Mouse (Mus musculus) splenic B cell, adult 2 months (primary cell): ENCODE data around the gene Scube1.

Experiments
- DNase-seq: peaks from one replicate; pipeline ENCODE4 v3.0.0-alpha.2; 2011; ENCODE audit warnings: low read depth, low spot score
- H3K27me3 ChIP-seq: 2 replicates; pipeline ENCODE4 v1.6.1; 2012; ENCODE audit warnings: mild to moderate bottlenecking, low read length, moderate library complexity, mixed read lengths; ENCODE audit not compliant: control insufficient read depth, poor library complexity, insufficient read depth, severe bottlenecking
- H3K36me3 ChIP-seq: 2 replicates; pipeline ENCODE4 v1.6.1; 2012; ENCODE audit warnings: mild to moderate bottlenecking, low read length, moderate library complexity, mixed read lengths; ENCODE audit not compliant: control insufficient read depth, poor library complexity, insufficient read depth, severe bottlenecking

Scube1 gene

DNA sequence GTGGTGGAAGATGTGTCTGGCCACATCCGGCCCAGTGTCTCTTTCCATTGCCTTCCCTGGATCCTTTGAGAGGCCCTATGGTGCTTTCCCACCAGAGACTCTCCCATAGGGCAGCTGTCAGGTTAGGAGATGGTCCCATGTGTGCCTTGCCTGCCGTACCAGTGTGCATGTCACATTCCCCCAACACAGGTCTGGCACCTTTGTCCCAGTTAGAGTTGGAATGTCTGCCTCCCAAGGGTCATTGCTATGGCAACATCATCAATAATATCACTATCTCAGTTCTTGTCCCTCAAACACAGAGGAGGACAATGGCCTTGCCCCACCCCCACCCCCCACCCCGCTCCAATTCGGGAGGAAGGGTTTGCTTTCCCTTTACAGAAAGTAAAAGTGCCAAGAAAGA, 61.8 kb downstream of the Scube1 start:
- DNase-seq = no peak
- no peaks in the 10 kb centered on the region for H3K36me3 ChIP-seq
- no peaks in the 10 kb centered on the region for H3K27me3 ChIP-seq

DNA sequence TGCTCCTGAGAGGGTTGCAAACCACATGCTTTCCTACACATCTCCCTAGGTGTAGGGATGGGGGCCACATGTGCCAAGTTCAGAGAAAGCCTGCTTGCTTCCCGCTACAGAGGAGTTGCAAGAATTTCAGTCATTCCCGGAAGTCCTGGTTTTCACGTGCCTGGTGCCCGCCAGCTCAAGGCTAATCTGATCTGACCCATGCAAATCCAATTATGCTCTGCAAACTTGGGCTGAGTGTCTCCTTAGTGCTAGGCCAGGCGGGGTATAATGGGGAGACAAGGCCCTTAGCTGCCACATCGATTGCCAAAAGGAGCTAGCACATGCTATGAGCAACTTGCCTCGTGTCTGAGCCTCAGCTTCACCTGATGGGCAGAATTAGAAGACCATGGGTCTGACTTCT, 62.7 kb downstream of the Scube1 start:
- H3K27me3 ChIP-seq = no peaks in the 10 kb centered on the region

DNA sequence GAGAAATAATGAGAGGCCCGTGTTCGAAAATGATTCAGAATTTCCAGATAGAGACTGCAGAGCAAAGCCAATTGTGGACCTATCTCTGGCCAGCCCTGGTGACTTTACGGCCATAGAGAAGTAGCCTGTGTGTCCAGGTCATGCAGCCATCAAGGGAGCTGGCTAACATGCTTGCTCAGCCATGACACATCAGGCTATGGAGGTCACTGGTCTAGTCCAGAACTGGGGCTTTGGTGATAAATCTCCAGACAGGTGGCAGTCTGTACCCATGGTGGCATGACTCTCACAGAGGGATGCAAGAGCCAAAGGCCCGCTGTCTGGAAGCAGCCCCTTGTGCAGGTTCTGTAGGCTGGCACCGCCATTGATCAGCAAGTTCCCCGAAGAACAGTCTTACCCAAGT, 82.3 kb downstream of the Scube1 start:
- no peak for DNase-seq
- no peaks in the 10 kb centered on the region for H3K36me3 ChIP-seq
- no peaks in the 10 kb centered on the region for H3K27me3 ChIP-seq

More for the DNA sequence above, 62.7 kb downstream of the Scube1 start:
- no peaks in the 10 kb centered on the region for H3K36me3 ChIP-seq
- DNase-seq = no peak

DNA sequence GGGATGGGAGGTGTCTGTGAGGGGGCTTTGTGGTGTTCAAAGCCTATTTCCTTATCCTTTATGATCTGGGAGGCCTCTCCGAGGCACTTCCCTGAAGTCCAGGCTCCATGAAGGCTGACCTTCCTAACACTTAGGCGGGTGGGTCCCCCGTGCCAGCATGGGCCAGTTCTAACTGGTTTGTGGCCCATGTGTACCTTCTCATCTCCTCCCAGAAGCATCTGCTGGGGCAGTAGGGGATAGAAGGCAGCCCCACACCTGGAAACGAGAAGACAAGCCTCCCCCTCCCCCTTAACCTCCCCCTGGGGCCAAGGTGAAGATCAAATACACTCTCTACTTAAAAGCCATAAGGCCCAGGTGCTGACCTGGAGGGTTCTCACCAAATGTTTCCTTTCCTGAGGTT, 84.6 kb downstream of the Scube1 start:
- no peak for DNase-seq
- H3K27me3 ChIP-seq = no peaks in the 10 kb centered on the region
- H3K36me3 ChIP-seq = no peaks in the 10 kb centered on the region

DNA sequence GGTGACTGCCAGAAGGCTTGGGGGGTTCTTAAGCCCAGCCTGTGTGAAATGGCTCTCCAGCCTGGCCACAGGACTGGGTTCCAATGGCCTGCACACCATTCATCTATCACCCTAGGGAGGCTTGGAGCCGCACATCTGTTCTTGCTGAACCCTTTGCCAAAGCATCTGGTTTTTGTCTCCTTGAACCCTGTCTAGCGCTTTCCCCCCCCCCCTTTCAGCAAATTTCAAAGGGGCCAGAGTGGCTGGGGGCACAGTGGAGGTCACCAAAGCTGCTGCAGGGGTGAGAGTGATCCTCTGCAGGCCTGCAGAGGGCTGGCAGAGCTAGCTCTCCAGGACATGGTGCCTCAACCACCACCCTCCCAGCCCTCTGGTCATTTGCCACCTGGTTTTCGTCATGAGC, 85.7 kb downstream of the Scube1 start:
- no peaks in the 10 kb centered on the region for H3K36me3 ChIP-seq
- H3K27me3 ChIP-seq = no peaks in the 10 kb centered on the region
- no peak for DNase-seq

DNA sequence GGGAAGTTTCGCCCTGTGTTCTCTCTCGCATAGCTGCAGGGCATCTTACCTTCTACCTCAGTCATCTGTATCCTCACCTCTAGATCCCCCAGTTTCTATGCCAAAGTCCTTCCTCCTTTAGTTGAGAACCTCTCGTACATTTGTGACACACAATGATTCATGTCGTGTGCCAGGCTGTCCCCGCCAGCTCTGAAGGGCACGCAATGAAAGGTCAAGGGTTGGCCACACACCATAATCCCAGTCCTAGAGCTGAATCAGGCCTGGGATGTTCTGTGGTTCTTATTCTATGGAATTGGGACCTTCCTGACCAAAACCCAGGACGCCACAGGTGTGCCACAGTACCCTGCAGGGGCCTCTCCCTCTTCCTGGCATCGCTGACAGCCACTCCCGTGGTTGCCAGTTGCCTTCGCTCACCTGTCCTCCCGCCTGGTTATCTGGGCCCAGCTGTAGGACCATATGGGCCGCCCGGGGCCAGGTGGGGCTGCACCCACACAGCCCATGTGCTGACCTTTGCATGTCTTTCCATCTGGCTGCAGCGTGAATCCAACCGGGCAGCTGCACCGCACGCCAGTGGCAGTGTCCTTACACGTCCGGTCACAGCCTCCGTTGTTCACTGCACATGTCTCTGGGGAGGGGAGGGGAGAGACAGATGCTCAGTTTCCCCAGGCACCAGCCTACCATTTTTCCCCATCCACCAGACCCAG, 86.5 kb downstream of the Scube1 start:
- H3K27me3 ChIP-seq = no peaks in the 10 kb centered on the region

DNA sequence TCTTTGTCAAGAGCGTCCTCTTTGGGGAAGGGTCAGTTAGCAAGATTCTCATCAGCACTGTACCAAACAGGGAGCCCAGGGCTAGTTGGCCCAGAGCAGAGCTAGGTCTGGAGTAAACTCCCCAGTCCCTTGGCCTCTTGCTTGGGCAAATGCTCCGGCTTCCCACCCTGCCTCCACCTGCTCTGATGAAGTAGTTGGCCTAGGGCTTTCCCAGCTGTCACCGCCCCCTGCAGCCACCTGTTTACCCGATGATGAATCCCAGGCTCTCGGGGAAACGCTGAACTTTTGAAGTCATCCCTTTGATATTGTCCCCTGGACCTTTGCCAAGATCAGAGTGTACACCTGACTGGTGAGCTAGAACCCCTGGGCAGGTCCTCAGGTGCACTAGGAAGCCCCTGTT, 88.1 kb downstream of the Scube1 start:
- DNase-seq = no peak
- Histone ChIP-seq H3K36me3 (no peaks in the 10 kb centered on the region), H3K27me3 (no peaks in the 10 kb centered on the region)

More for the DNA sequence above, 86.5 kb downstream of the Scube1 start:
- H3K36me3 ChIP-seq = no peaks in the 10 kb centered on the region
- DNase-seq = no peak

DNA sequence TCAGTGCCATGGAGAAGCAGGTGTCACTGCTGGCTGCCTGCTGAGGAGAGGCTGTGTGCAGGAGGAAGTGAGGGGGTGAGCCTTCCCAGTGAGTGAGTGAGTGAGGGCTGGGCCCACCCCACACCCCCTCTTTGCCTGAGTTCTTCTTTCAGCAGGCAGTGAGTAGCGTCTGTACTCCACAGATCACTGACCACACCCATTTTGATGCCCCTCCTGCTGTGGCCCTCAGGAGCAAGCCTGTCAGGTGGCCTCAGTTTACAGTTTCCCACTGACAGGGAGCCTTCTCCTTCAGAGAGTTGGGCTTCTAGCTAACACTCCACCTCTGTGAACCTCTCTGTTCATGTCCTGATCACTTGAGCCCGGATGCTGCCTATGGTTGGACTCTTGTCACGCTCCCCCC, 89.6 kb downstream of the Scube1 start:
- Histone ChIP-seq H3K27me3 (no peaks in the 10 kb centered on the region), H3K36me3 (no peaks in the 10 kb centered on the region)
- no peak for DNase-seq

DNA sequence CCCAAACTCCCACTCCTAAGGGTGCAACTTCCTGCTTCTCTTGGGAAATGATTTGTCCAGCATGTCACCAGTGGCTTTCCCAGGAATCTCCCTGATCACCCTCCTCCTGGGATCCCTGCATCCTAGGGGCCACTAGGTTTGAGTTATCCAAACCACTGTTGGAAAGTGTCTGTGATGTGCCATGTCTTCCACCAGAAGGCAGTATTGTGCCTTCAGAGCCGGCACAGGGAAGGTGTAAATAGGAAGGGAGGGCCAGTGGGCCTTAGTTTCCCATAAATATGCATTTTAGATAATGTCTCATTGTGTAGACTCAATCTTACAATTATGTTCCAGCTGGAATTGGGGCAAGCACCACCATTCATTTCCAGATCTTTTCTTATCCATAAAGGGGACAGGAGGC, 90.7 kb downstream of the Scube1 start:
- H3K36me3 ChIP-seq = no peaks in the 10 kb centered on the region
- H3K27me3 ChIP-seq = no peaks in the 10 kb centered on the region
- no peak for DNase-seq

DNA sequence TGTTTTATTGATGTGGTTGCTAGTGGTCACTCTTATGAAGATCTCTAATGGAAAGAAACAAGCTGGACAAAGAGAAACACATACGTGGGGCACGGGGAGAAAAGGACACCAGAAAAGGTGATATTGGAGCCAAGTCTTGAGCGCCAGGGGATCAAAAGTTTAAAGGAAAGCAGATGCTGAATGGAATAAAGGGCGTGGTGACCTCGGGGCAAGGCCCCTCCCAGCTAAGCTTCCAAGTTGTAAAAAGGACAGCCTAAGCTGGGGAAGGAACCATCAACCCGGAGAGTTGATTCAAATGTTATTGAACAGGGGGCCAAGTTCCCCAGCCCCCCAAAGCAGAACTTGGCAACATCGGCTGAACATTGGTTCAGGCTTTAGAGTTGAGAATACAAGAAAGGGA, 93.8 kb downstream of the Scube1 start:
- DNase-seq = no peak
- H3K36me3 ChIP-seq = no peaks in the 10 kb centered on the region

DNA sequence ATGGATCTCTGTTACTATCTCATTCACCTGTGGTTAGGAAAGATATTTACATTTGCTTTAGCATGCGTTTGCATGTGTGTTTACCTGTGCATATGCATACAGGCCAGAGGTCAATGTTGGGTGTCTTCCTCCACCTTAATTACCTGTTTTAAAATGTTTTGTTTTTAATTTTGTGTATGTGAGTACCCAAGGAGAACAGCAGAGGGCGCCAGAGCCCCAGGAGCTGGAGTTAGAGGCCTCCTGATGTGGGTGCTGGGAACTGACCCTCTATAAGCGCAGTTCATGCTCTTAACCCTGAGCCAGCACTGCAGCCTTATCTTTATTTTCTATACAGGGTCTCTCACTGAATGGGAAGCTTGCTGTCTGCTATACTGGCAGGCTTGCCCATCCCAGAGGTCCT, 95.1 kb downstream of the Scube1 start:
- Histone ChIP-seq H3K36me3 (no peaks in the 10 kb centered on the region), H3K27me3 (no peaks in the 10 kb centered on the region)
- DNase-seq = no peak

More for the DNA sequence above, 93.8 kb downstream of the Scube1 start:
- no peaks in the 10 kb centered on the region for H3K27me3 ChIP-seq

DNA sequence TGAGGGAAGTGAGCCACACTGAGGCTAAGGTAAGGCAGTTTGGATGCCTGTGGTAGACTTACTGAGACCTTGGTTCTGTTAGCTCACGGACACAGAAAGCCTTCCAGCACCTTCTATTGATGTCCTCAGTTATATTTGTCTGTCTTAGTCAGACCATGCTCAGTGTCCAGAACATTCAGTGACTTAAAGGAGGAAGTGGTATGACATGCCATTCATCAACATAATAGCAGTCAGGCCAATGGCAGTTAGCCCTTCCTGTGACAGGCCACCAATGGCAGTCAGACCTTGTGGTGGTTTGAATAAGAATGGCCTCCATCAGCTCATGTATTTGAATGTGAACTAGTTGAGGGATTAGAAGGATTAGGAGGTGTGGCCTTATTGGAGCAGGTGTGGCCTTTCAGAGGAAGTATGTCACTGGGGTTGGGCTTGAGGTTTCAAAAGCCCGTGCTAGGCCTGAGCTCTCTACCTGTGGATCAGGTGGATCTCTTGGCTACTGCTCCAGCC, 98.6 kb downstream of the Scube1 start:
- no peak for DNase-seq
- Histone ChIP-seq H3K36me3 (no peaks in the 10 kb centered on the region), H3K27me3 (no peaks in the 10 kb centered on the region)

DNA sequence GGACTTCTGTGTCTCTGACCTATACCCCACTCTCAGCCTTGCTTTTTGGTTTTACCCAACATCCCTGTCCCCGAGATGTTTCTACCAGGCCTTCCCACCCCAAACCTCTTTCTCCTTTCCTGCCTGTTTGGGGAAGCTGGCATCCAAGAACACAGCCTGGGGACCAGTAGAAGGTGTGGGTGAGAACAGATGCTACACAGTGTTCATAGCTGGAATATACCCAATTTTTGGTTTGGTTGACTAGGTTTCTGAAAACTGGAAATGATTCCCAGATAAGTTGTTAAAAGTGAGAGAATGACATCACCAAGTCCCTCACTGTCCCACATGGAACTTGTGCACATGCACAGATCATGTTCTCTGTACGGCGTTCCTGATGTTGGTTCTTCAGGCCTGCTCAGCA, 109.6 kb downstream of the Scube1 start:
- Histone ChIP-seq H3K27me3 (no peaks in the 10 kb centered on the region), H3K36me3 (no peaks in the 10 kb centered on the region)
- DNase-seq = no peak

DNA sequence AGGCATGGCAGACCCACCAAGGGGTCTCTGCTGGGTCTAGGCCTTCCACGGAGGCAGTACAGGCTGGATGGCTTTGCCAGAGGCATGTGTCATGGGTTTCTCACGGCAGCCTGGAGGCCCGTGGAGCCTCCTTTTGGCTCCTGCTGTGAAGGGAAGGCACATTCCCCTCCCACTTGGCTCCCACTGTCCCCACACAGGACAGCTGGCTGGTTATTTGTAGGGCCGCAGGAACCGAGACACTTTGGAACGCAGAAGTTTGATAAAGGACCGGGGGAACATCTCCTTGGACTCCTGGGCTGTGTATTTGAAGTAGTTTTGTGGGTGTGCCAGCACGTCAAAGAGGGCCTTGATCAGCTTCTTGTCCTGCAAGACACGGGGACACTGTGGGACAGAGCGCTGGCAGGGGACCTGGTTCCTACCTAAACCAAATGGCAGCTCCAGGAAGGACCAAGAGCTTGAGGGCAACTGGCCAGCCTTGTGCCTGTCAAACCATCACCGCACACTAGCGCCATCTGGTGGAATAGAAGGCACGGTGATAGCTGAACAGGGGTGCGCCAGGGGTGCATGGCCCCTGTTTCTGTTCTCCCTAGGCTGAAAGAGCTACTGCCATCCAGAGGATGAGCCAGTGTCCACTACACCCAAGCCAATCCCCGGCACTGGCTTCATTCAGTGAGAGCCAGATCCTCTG, 117.6 kb downstream of the Scube1 start:
- DNase-seq = peak; percentile 87
- Histone ChIP-seq H3K27me3 (no peaks in the 10 kb centered on the region), H3K36me3 (no peaks in the 10 kb centered on the region)

DNA sequence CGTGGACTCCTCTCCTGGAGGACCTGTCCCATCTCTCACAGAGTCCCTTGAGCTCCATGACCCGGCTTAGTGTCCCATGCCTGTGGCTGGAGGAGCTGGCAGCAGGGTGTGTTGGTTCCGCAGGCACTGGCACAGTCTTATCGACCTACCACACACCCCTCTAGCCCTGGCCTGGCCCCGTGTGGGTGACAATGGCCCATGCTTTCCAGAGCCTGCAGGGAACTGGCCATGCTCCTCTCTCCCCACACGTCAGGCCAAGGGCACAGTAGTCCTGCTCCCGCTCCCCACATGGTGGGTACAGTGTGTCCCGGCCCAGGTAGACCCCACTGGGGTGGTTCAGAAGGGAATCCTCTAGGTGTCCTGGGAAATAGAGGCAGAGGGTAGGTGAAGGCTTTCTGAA, 118.1 kb downstream of the Scube1 start:
- H3K36me3 ChIP-seq = no peaks in the 10 kb centered on the region
- no peaks in the 10 kb centered on the region for H3K27me3 ChIP-seq
- DNase-seq = no peak
